Mouse (Mus musculus): ENCODE results near the gene Hspb7. TPM values are rescaled to one million over a fixed set of nuclear protein-coding genes. Genes with fewer than 3 reads are reported as not detected.
A peak's percentile ranks its signal among the peaks of the same experiment; 100 is the strongest.

Gene Hspb7
- polyA plus RNA-seq, 1 experiment: not detected

GRCm38 (mm10) chr4:141406516-141407299, 13.9 kb upstream of the Hspb7 start:
- no peak overlapping the region for H3K4me3 ChIP-seq (ENCODE audit: insufficient read depth, low read depth, low read length)
- H3K4me1 ChIP-seq (ENCODE audit: control insufficient read depth, insufficient read depth, low read length): peaks cover 24% of the 10 kb centered on the region
- TF ChIP-seq POLR2A (IDR thresholded peaks at IDR 0.05; ENCODE audit: insufficient read depth, low read depth, low read length) (no peak), CTCF (IDR thresholded peaks at IDR 0.05; ENCODE audit: insufficient read depth, low read depth, low read length) (0 out of 2 replicates have a peak, but pooled peaks have one; percentile 25)
- WGBS: 41% methylated on average over 14 of the region's 14 CpGs
- peak overlapping the region; percentile 47; the same call in 1 of the 2 replicates for H3K27ac ChIP-seq (ENCODE audit: insufficient read depth, low read depth, low read length)

GRCm38 (mm10) chr4:141408577-141408976, 12.0 kb upstream of the Hspb7 start:
- no peak for TF ChIP-seq POLR2A (IDR thresholded peaks at IDR 0.05; ENCODE audit: insufficient read depth, low read depth, low read length)
- no peak for TF ChIP-seq CTCF (IDR thresholded peaks at IDR 0.05; ENCODE audit: insufficient read depth, low read depth, low read length)
- WGBS: 90% methylated on average over 3 of the region's 3 CpGs
- no peak overlapping the region for H3K4me3 ChIP-seq (ENCODE audit: insufficient read depth, low read depth, low read length)
- no peak overlapping the region for H3K27ac ChIP-seq (ENCODE audit: insufficient read depth, low read depth, low read length)
- H3K4me1 ChIP-seq (ENCODE audit: control insufficient read depth, insufficient read depth, low read length): peaks cover 24% of the 10 kb centered on the region

- TF ChIP-seq CTCF (IDR thresholded peaks at IDR 0.05; ENCODE audit: insufficient read depth, low read depth, low read length): no peak
- TF ChIP-seq POLR2A (IDR thresholded peaks at IDR 0.05; ENCODE audit: insufficient read depth, low read depth, low read length): no peak
- H3K27ac ChIP-seq (ENCODE audit: insufficient read depth, low read depth, low read length): no peak overlapping the region
- 27% methylated on average over 22 of the region's 22 CpGs for WGBS
Observed at GRCm38 (mm10) chr4:141411430-141411992, 9.1 kb upstream of the Hspb7 start.

GRCm38 (mm10) chr4:141415924-141416323, 4.7 kb upstream of the Hspb7 start, which contains the start of gene Clcnkb:
Clcnkb (minus strand) TSS chr4:141416014.
- no peak within 1 kb of the TSS for H3K27ac ChIP-seq (ENCODE audit: insufficient read depth, low read depth, low read length)
- no peak for TF ChIP-seq POLR2A (IDR thresholded peaks at IDR 0.05; ENCODE audit: insufficient read depth, low read depth, low read length)
- 65% methylated on average over 7 of the region's 7 CpGs for WGBS
- H3K4me1 ChIP-seq (ENCODE audit: control insufficient read depth, insufficient read depth, low read length): peaks cover 17% of the 10 kb centered on the region
- H3K4me3 ChIP-seq (ENCODE audit: insufficient read depth, low read depth, low read length): no peak within 1 kb of the TSS

More at GRCm38 (mm10) chr4:141411430-141411992, 9.1 kb upstream of the Hspb7 start:
- Histone ChIP-seq H3K4me1 (ENCODE audit: control insufficient read depth, insufficient read depth, low read length) (peaks cover 9% of the 10 kb centered on the region), H3K4me3 (ENCODE audit: insufficient read depth, low read depth, low read length) (no peak overlapping the region)

- Histone ChIP-seq H3K27ac (ENCODE audit: insufficient read depth, low read depth, low read length) (peak overlapping the region; percentile 76; the same call in 1 of the 2 replicates), H3K4me3 (ENCODE audit: insufficient read depth, low read depth, low read length) (no peak overlapping the region), H3K4me1 (ENCODE audit: control insufficient read depth, insufficient read depth, low read length) (peaks cover 52% of the 10 kb centered on the region)
- TF ChIP-seq POLR2A (IDR thresholded peaks at IDR 0.05; ENCODE audit: insufficient read depth, low read depth, low read length) (no peak), CTCF (IDR thresholded peaks at IDR 0.05; ENCODE audit: insufficient read depth, low read depth, low read length) (no peak)
- 61% methylated on average over 27 of the region's 27 CpGs for WGBS
Observed at GRCm38 (mm10) chr4:141419398-141420191, 984 bp upstream of the Hspb7 start.

- WGBS: 79% methylated on average over 9 of the region's 9 CpGs
- Histone ChIP-seq H3K4me3 (ENCODE audit: insufficient read depth, low read depth, low read length) (no peak overlapping the region), H3K27ac (ENCODE audit: insufficient read depth, low read depth, low read length) (no peak overlapping the region), H3K4me1 (ENCODE audit: control insufficient read depth, insufficient read depth, low read length) (peaks cover 61% of the 10 kb centered on the region)
- TF ChIP-seq CTCF (IDR thresholded peaks at IDR 0.05; ENCODE audit: insufficient read depth, low read depth, low read length): no peak
- TF ChIP-seq POLR2A (IDR thresholded peaks at IDR 0.05; ENCODE audit: insufficient read depth, low read depth, low read length): no peak
Observed at GRCm38 (mm10) chr4:141420886-141421285, 307 bp downstream of the Hspb7 start.

GRCm38 (mm10) chr4:141421423-141421822, 844 bp downstream of the Hspb7 start:
- Histone ChIP-seq H3K4me1 (ENCODE audit: control insufficient read depth, insufficient read depth, low read length) (peaks cover 66% of the 10 kb centered on the region), H3K4me3 (ENCODE audit: insufficient read depth, low read depth, low read length) (no peak overlapping the region), H3K27ac (ENCODE audit: insufficient read depth, low read depth, low read length) (no peak overlapping the region)
- no peak for TF ChIP-seq POLR2A (IDR thresholded peaks at IDR 0.05; ENCODE audit: insufficient read depth, low read depth, low read length)
- TF ChIP-seq CTCF (IDR thresholded peaks at IDR 0.05; ENCODE audit: insufficient read depth, low read depth, low read length): no peak
- WGBS: 66% methylated on average over 14 of the region's 14 CpGs

- 78% methylated on average over 5 of the region's 5 CpGs for WGBS
- Histone ChIP-seq H3K4me3 (ENCODE audit: insufficient read depth, low read depth, low read length) (no peak overlapping the region), H3K27ac (ENCODE audit: insufficient read depth, low read depth, low read length) (no peak overlapping the region; the same call in 1 of the 2 replicates), H3K4me1 (ENCODE audit: control insufficient read depth, insufficient read depth, low read length) (peaks cover 75% of the 10 kb centered on the region)
- no peak for TF ChIP-seq CTCF (IDR thresholded peaks at IDR 0.05; ENCODE audit: insufficient read depth, low read depth, low read length)
- TF ChIP-seq POLR2A (IDR thresholded peaks at IDR 0.05; ENCODE audit: insufficient read depth, low read depth, low read length): no peak
Observed at GRCm38 (mm10) chr4:141422841-141423240, 2.3 kb downstream of the Hspb7 start.

All from olfactory bulb, adult 2 months (tissue).